Mouse (Mus musculus): ENCODE results near the gene Gm49425. TPM values are rescaled to one million over a fixed set of nuclear protein-coding genes. Genes with fewer than 3 reads are reported as not detected.

Gene Gm49425
- polyA plus RNA-seq, 1 experiment from 2014 or later, result not detected

- no peak for ATAC-seq (ENCODE audit: insufficient read depth, low FRiP score)
- Histone ChIP-seq H3K9me3 (replicated peaks; ENCODE audit: control insufficient read depth, low read length) (no peaks in the 10 kb centered on the region), H3K36me3 (ENCODE audit: control insufficient read depth, insufficient read depth, low read length) (no peaks in the 10 kb centered on the region), H3K4me3 (replicated peaks; ENCODE audit: low read length) (peak overlapping the region; percentile 38), H3K4me2 (ENCODE audit: low read depth, low read length) (peak overlapping the region; percentile 57), H3K9ac (ENCODE audit: low read length) (0 out of 2 replicates have a peak overlapping the region, but pooled peaks have one; percentile 42), H3K27ac (ENCODE audit: low read length) (no peak overlapping the region), H3K27me3 (ENCODE audit: control insufficient read depth, insufficient read depth, low read length) (0 out of 2 replicates have a peak, but pooled peaks cover 4% of the 10 kb centered on the region), H3K4me1 (ENCODE audit: control insufficient read depth, insufficient read depth, low read length) (peaks cover 3% of the 10 kb centered on the region; the same call in 1 of the 2 replicates)
- WGBS, result 29% methylated on average over 11 of the region's 11 CpGs
Observed at GRCm38 (mm10) chr15:101479666-101480060, 37.4 kb downstream of the Gm49425 start.

DNA sequence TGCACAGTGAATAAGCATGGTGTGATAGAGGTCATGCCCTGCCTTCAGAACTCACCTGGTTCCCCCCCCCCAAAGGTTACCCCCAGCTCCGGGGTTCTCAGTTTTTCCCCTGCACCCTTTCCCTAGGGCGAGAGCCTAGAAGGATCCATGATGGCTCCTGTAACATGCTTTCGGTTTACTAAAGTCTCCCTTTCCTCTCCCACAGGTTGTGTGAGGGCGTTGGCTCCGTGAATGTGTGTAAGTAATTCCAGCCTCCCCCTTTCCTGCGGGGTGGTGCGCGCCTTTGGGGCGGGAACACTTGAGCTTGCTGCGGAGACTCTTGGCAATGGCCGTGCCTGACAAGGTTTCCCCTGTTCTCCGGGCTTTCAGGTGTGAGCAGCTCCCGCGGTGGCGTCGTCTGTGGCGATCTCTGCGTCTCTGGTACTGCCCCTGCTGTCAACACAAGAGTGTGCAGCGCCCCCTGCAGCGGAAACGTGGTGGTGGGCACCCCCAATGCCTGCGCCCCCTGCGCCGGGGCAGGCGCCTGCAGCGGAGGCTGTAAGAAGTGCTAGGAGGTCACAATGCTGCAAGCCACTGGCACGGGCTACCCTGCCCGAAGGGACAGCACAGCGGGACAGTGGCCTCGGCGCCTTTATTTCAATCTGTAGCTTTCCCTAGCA, 37.9 kb downstream of the Gm49425 start:
- H3K27ac ChIP-seq (ENCODE audit: low read length), result no peak overlapping the region
- H3K4me2 ChIP-seq (ENCODE audit: low read depth, low read length), result peak overlapping the region; percentile 57
- H3K36me3 ChIP-seq (ENCODE audit: control insufficient read depth, insufficient read depth, low read length), result no peaks in the 10 kb centered on the region
- peak overlapping the region; percentile 38 for H3K4me3 ChIP-seq (replicated peaks; ENCODE audit: low read length)
- 7% methylated on average over 31 of the region's 31 CpGs for WGBS
- peak overlapping the region; percentile 42; the same call in 1 of the 2 replicates for H3K9ac ChIP-seq (ENCODE audit: low read length)
- peak; percentile 49; the same call in 1 of the 2 replicates for ATAC-seq (ENCODE audit: insufficient read depth, low FRiP score)
- peaks cover 3% of the 10 kb centered on the region; the same call in 1 of the 2 replicates for H3K4me1 ChIP-seq (ENCODE audit: control insufficient read depth, insufficient read depth, low read length)
- H3K9me3 ChIP-seq (replicated peaks; ENCODE audit: control insufficient read depth, low read length), result no peaks in the 10 kb centered on the region
- H3K27me3 ChIP-seq (ENCODE audit: control insufficient read depth, insufficient read depth, low read length), result 0 out of 2 replicates have a peak, but pooled peaks cover 4% of the 10 kb centered on the region

DNA sequence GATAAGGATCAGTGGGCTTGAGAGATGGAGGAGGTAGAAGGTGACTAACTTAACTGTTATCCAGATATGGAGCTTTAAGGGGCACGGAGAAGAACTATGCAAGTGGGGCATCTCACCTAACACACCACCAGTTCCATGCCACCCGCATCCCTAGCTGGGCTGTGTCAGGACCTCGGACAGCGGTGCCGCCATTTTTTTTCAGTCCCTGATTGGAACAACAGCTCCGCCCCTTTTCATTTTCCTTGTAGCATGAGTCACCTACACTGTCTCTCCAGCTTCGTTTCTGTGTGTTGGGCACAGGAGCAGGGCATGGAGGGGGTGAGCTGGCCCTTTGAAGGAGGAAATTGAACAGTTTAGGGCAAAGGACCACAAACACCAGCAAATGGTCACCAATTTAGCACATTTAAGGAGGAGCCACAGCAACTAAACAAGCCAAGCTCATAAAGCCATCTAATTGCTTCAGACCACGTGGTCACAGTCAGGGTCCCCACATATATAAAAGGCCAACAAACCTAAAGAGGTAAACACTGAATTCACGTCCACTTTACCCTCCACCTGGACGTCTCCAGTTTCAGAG, 44.0 kb downstream of the Gm49425 start, which contains the start of gene Krt86:
Gene Krt86, plus strand, starts transcription at position 527 of the 577 bp plus-strand sequence.
- Histone ChIP-seq H3K27me3 (ENCODE audit: control insufficient read depth, insufficient read depth, low read length) (no peaks in the 10 kb centered on the region), H3K4me3 (replicated peaks; ENCODE audit: low read length) (no peak within 1 kb of the TSS), H3K4me1 (ENCODE audit: control insufficient read depth, insufficient read depth, low read length) (no peaks in the 10 kb centered on the region), H3K4me2 (ENCODE audit: low read depth, low read length) (no peak within 1 kb of the TSS), H3K27ac (ENCODE audit: low read length) (no peak within 1 kb of the TSS), H3K9me3 (replicated peaks; ENCODE audit: control insufficient read depth, low read length) (no peaks in the 10 kb centered on the region), H3K9ac (ENCODE audit: low read length) (no peak within 1 kb of the TSS), H3K36me3 (ENCODE audit: control insufficient read depth, insufficient read depth, low read length) (no peaks in the 10 kb centered on the region)
- 25% methylated on average over 10 of the region's 10 CpGs for WGBS
- ATAC-seq (ENCODE audit: insufficient read depth, low FRiP score), result no peak

GRCm38 (mm10) chr15:101469093-101469492, 48.0 kb downstream of the Gm49425 start:
- H3K4me3 ChIP-seq (replicated peaks; ENCODE audit: low read length), result no peak overlapping the region
- H3K4me1 ChIP-seq (ENCODE audit: control insufficient read depth, insufficient read depth, low read length), result no peaks in the 10 kb centered on the region
- H3K4me2 ChIP-seq (ENCODE audit: low read depth, low read length), result no peak overlapping the region
- no peaks in the 10 kb centered on the region for H3K9me3 ChIP-seq (replicated peaks; ENCODE audit: control insufficient read depth, low read length)
- no peak for ATAC-seq (ENCODE audit: insufficient read depth, low FRiP score)
- H3K27ac ChIP-seq (ENCODE audit: low read length), result no peak overlapping the region
- H3K9ac ChIP-seq (ENCODE audit: low read length), result no peak overlapping the region
- WGBS, result 81% methylated on average over 4 of the region's 4 CpGs
- no peaks in the 10 kb centered on the region for H3K27me3 ChIP-seq (ENCODE audit: control insufficient read depth, insufficient read depth, low read length)
- no peaks in the 10 kb centered on the region for H3K36me3 ChIP-seq (ENCODE audit: control insufficient read depth, insufficient read depth, low read length)

Small RNA genes lying within 50 kb of the gene (microRNA-seq; reads per million reads assigned to microRNA genes)
- not detected for gene Gm44393

Other genes starting within 250 kb of the Gm49425 start
- gene Atg101, start 233.0 kb downstream of the Gm49425 start, polyA plus RNA-seq (2015; fragmentation: Nextera tagmentation; extraction: Ambion mirVana), result 66.9 and 67.0 TPM in 2 replicates
- 9.4 and 9.5 TPM in 2 replicates for gene 6030408B16Rik, start 224.0 kb downstream of the Gm49425 start, polyA plus RNA-seq (2015; fragmentation: Nextera tagmentation; extraction: Ambion mirVana)
- gene Krt80, start 147.1 kb downstream of the Gm49425 start, polyA plus RNA-seq (2015; fragmentation: Nextera tagmentation; extraction: Ambion mirVana), result 37.4 and 64.5 TPM in 2 replicates
- gene Krt7, start 106.2 kb downstream of the Gm49425 start, polyA plus RNA-seq (2015; fragmentation: Nextera tagmentation; extraction: Ambion mirVana), result 378 and 523 TPM in 2 replicates
- 0.19 and 0.26 TPM in 2 replicates for gene Krt87, start 78.5 kb downstream of the Gm49425 start, polyA plus RNA-seq (2015; fragmentation: Nextera tagmentation; extraction: Ambion mirVana)
- gene Krt88, start 69.5 kb downstream of the Gm49425 start, polyA plus RNA-seq (2015; fragmentation: Nextera tagmentation; extraction: Ambion mirVana), result 0.15 TPM in 1 of 2 replicates, not detected in the other
- not detected in 2 replicates for gene Krt81, start 53.5 kb downstream of the Gm49425 start, polyA plus RNA-seq (2015; fragmentation: Nextera tagmentation; extraction: Ambion mirVana)
- not detected in 2 replicates for gene Krt86, start 43.8 kb downstream of the Gm49425 start, polyA plus RNA-seq (2015; fragmentation: Nextera tagmentation; extraction: Ambion mirVana)
- gene Krt83, start 25.7 kb downstream of the Gm49425 start, polyA plus RNA-seq (2015; fragmentation: Nextera tagmentation; extraction: Ambion mirVana), result not detected in 2 replicates
- 0.09 TPM in 1 of 2 replicates, not detected in the other for gene Krt84, start 15.6 kb upstream of the Gm49425 start, polyA plus RNA-seq (2015; fragmentation: Nextera tagmentation; extraction: Ambion mirVana)
- not detected in 2 replicates for gene Krt82, start 33.4 kb upstream of the Gm49425 start, polyA plus RNA-seq (2015; fragmentation: Nextera tagmentation; extraction: Ambion mirVana)
- 0.13 and 0.17 TPM in 2 replicates for gene Krt90, start 45.7 kb upstream of the Gm49425 start, polyA plus RNA-seq (2015; fragmentation: Nextera tagmentation; extraction: Ambion mirVana)
- gene Krt75, start 56.6 kb upstream of the Gm49425 start, polyA plus RNA-seq (2015; fragmentation: Nextera tagmentation; extraction: Ambion mirVana), result 0.26 and 0.40 TPM in 2 replicates
- gene Gm5414, start 110.9 kb upstream of the Gm49425 start, polyA plus RNA-seq (2015; fragmentation: Nextera tagmentation; extraction: Ambion mirVana), result not detected in 2 replicates
- gene Gm5478, start 130.1 kb upstream of the Gm49425 start, polyA plus RNA-seq (2015; fragmentation: Nextera tagmentation; extraction: Ambion mirVana), result 0.14 TPM in 1 of 2 replicates, not detected in the other
- 14.7 and 18.5 TPM in 2 replicates for gene Krt6b, start 163.0 kb upstream of the Gm49425 start, polyA plus RNA-seq (2015; fragmentation: Nextera tagmentation; extraction: Ambion mirVana)
- 458 and 584 TPM in 2 replicates for gene Krt6a, start 177.0 kb upstream of the Gm49425 start, polyA plus RNA-seq (2015; fragmentation: Nextera tagmentation; extraction: Ambion mirVana)
- 464 and 594 TPM in 2 replicates for gene Krt5, start 195.6 kb upstream of the Gm49425 start, polyA plus RNA-seq (2015; fragmentation: Nextera tagmentation; extraction: Ambion mirVana)
- not detected in 2 replicates for gene Krt71, start 225.8 kb upstream of the Gm49425 start, polyA plus RNA-seq (2015; fragmentation: Nextera tagmentation; extraction: Ambion mirVana)